Mouse (Mus musculus) midbrain, embryonic 15.5 days (tissue): ENCODE data around the gene Ints14. TPM values are rescaled to one million over a fixed set of nuclear protein-coding genes. Genes with fewer than 3 reads are reported as not detected.

Experiments used
- ATAC-seq: fragments of 200-750 bp; cut with Nextera tagmentation; replicated peaks from 2 replicates; pipeline ENCODE4 v1.8.0; 2017; ENCODE audit warnings: moderate TSS enrichment
- H3K27ac ChIP-seq: fragments of 300-500 bp; sonication (generic); 2 replicates; pipeline ENCODE4 v1.5.1; 2015; ENCODE audit warnings: mild to moderate bottlenecking, inconsistent platforms
- H3K27me3 ChIP-seq: fragments of 300-500 bp; sonication (generic); replicated peaks from 2 replicates; pipeline ENCODE4 v1.6.1; 2015; ENCODE audit warnings: inconsistent platforms
- H3K36me3 ChIP-seq: fragments of 300-500 bp; sonication (generic); replicated peaks from 2 replicates; pipeline ENCODE4 v1.6.1; 2015; ENCODE audit warnings: inconsistent platforms
- H3K4me1 ChIP-seq: fragments of 300-500 bp; sonication (generic); 2 replicates; pipeline ENCODE4 v1.6.1; 2015; ENCODE audit warnings: inconsistent platforms
- H3K4me2 ChIP-seq: fragments of 300-500 bp; sonication (generic); 2 replicates; pipeline ENCODE4 v1.6.1; 2015; ENCODE audit warnings: inconsistent platforms, mild to moderate bottlenecking, moderate library complexity
- H3K4me3 ChIP-seq: fragments of 300-500 bp; sonication (generic); 2 replicates; pipeline ENCODE4 v1.5.1; 2015; ENCODE audit warnings: mild to moderate bottlenecking, inconsistent platforms
- H3K9ac ChIP-seq: fragments of 300-500 bp; sonication (generic); 2 replicates; pipeline ENCODE4 v1.6.1; 2015; ENCODE audit warnings: mild to moderate bottlenecking, inconsistent platforms
- H3K9me3 ChIP-seq: fragments of 300-500 bp; sonication (generic); 2 replicates; pipeline ENCODE4 v1.6.1; 2016; ENCODE audit warnings: inconsistent platforms
- WGBS: fragments of 180-500 bp; shearing (Covaris S2); methylation state at CpG from one replicate; pipeline ENCODE4 v1.1.7; 2015; ENCODE audit warnings: mixed read lengths; 5-methylcytosine and 5-hydroxymethylcytosine counted together
- polyA plus RNA-seq: library from polyadenylated mRNA; unstranded; fragments of >200 nt; fragmentation: Nextera tagmentation; extraction: Ambion mirVana; gene quantifications from 2 replicates; pipeline ENCODE4 v1.2.1, GENCODE M21; 2015

The Ints14 gene
- polyA plus RNA-seq, 1 experiment from 2014 or later = 38.3 TPM

- Histone ChIP-seq H3K4me3 (no peak overlapping the region), H3K27me3 (no peaks in the 10 kb centered on the region), H3K36me3 (peaks cover under 1% of the 10 kb centered on the region; the same call in 1 of the 2 replicates), H3K9me3 (no peaks in the 10 kb centered on the region), H3K9ac (no peak overlapping the region), H3K27ac (no peak overlapping the region), H3K4me2 (no peak overlapping the region), H3K4me1 (peaks cover 15% of the 10 kb centered on the region)
- 59% methylated on average over 6 of the region's 6 CpGs for WGBS
- ATAC-seq = no peak
Observed at GRCm38 (mm10) chr9:65011304-65011703, 50.6 kb downstream of the Ints14 start.

- Histone ChIP-seq H3K4me2 (no peak overlapping the region), H3K36me3 (no peaks in the 10 kb centered on the region), H3K4me1 (peaks cover 57% of the 10 kb centered on the region), H3K9ac (no peak overlapping the region; the same call in 1 of the 2 replicates), H3K4me3 (no peak overlapping the region), H3K9me3 (no peaks in the 10 kb centered on the region), H3K27ac (peak overlapping the region; percentile 41; the same call in 1 of the 2 replicates), H3K27me3 (no peaks in the 10 kb centered on the region)
- ATAC-seq = no peak
- 70% methylated on average over 7 of the region's 7 CpGs for WGBS
Observed at GRCm38 (mm10) chr9:65015461-65016222, 54.9 kb downstream of the Ints14 start.

DNA sequence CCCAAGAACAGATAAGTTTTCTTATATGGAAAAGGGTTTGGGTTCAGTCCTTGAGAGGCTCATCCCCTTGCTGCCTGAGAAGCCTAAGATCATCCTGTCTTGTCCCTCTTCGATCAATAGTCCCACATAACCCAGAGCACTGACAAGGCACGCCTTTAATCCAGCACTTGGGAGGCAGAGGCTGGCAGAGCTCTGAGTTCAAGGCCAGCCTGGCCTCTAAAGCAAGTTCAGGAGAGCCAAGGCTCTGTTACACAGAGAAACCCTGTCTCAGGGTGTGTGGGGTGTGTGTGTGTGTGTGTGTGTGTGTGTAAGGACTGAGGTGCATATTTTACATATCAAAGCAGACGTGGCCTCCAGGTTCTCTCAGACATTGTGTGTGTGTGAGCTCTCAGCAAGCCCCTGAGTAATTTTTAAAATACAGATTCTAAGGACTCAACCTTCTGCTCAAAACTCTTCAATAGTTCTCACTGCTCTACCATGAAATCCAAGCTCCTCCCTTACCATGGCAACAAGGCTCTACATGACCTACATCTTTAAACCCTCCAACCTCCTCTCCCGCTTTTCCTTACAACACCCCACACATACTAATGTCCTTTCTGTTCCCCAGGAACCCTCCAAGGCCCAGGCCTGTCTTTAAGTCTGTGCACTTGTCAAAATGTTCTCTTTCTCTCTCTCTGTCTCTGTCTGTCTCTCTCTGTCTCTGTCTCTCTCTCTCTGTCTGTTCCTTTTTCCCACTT, 55.7 kb downstream of the Ints14 start:
- Histone ChIP-seq H3K36me3 (no peaks in the 10 kb centered on the region), H3K27ac (peak overlapping the region; percentile 41), H3K4me3 (no peak overlapping the region), H3K9me3 (no peaks in the 10 kb centered on the region), H3K4me1 (peaks cover 57% of the 10 kb centered on the region), H3K9ac (no peak overlapping the region), H3K4me2 (0 out of 2 replicates have a peak overlapping the region, but pooled peaks have one; percentile 7), H3K27me3 (no peaks in the 10 kb centered on the region)
- ATAC-seq = no peak
- 53% methylated on average over 4 of the region's 4 CpGs for WGBS

DNA sequence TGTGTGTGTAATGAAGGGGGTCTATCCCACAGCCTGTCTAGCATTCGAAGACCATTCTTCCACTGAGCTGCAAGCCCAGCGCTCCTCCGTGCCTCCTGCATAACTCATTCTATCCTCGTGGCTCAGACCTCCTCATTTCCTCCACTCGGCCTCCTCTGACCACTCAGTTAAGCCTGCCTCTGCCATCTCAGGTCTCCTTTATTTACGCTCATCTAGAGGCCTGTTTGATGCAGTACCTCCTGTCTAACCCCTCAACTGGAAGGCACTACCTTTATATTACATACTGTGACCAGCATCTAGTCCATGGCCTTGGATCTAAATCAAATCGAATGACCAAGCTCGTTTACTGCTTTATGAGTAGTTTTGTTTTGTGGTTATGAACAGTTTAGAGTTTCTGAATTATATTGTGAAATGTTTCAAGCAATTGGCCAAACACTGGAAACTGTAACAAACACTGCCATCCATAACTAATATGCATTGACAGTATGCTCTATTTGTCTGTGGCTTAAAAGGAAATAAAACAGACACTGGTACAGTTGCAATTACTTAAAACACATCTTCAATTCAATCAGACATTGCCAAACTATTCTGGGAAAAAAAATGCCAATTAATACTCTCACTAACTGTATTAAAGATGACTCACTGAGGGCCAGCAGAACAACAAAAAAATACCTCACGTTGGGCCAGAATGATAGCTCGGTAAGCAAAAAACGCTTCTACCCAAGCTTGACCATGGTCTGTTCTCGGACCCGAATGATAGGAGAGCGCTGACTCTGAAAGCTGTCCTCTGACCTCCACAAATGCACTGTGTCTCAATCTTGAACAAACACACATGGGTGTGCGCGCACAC, 56.5 kb downstream of the Ints14 start:
- Histone ChIP-seq H3K27ac (peak overlapping the region; percentile 35; the same call in 1 of the 2 replicates), H3K4me1 (peaks cover 62% of the 10 kb centered on the region), H3K27me3 (no peaks in the 10 kb centered on the region), H3K9ac (no peak overlapping the region), H3K36me3 (no peaks in the 10 kb centered on the region), H3K9me3 (no peaks in the 10 kb centered on the region), H3K4me3 (no peak overlapping the region), H3K4me2 (0 out of 2 replicates have a peak overlapping the region, but pooled peaks have one; percentile 7)
- ATAC-seq = no peak
- 72% methylated on average over 16 of the region's 16 CpGs for WGBS

- Histone ChIP-seq H3K9me3 (no peaks in the 10 kb centered on the region), H3K27ac (no peak overlapping the region), H3K4me1 (peaks cover 69% of the 10 kb centered on the region), H3K36me3 (no peaks in the 10 kb centered on the region), H3K4me2 (peak overlapping the region; percentile 9; the same call in 1 of the 2 replicates), H3K9ac (no peak overlapping the region), H3K4me3 (no peak overlapping the region), H3K27me3 (no peaks in the 10 kb centered on the region)
- ATAC-seq = no peak
- WGBS = 85% methylated on average over 4 of the region's 4 CpGs
Observed at GRCm38 (mm10) chr9:65017896-65018295, 57.2 kb downstream of the Ints14 start.

DNA sequence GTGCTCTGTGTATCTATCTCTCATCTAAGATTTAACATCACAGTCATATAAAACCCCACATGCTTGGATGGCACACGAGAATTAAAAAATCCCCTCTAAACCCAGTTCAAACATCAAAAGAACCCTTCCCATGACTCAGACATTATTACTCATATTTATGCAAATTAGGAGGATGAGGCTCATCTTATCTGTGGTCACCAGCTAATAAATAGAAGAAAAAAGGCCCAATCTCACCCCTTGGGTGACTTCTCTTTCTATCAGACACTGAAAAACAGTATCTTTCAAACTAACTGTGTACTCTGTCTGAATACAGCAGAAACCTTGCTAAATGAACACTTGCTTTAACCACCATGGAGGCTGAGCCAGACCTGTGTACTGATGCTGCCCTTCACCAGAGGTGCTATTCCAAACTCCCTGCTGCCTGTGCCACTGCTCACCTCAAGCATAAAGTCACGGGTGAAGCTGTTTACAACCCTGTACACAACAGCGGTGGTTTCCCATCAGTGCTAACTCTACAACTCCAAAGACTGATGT, 58.0 kb downstream of the Ints14 start:
- 0 out of 2 replicates have a peak overlapping the region, but pooled peaks have one; percentile 1 for H3K4me3 ChIP-seq
- H3K36me3 ChIP-seq = no peaks in the 10 kb centered on the region
- H3K27ac ChIP-seq = no peak overlapping the region
- no peaks in the 10 kb centered on the region for H3K9me3 ChIP-seq
- WGBS = 68% methylated on average over 3 of the region's 3 CpGs
- ATAC-seq = no peak
- H3K27me3 ChIP-seq = no peaks in the 10 kb centered on the region
- peaks cover 70% of the 10 kb centered on the region for H3K4me1 ChIP-seq
- H3K4me2 ChIP-seq = peak overlapping the region; percentile 57
- H3K9ac ChIP-seq = no peak overlapping the region

DNA sequence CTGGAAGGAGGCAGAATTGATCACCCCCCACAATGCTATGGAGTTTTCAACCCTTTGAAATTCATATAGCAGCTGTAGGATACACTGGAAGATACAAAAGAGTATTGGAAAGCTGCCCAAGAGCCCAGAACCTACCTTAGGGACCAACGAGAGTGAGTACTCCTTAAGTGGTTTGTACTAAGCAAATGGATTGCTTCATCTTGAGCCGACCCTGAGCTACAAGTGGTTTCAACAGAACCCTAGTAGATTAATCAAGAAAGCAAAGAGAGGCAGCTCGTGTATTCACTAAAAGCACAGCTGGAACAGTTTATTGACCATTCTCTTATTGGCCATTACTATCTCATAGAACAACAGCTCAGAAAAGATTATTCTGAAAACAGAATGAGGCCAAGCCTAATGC, 58.4 kb downstream of the Ints14 start:
- H3K4me1 ChIP-seq = peaks cover 70% of the 10 kb centered on the region
- H3K36me3 ChIP-seq = no peaks in the 10 kb centered on the region
- 53% methylated on average over 3 of the region's 3 CpGs for WGBS
- H3K27ac ChIP-seq = no peak overlapping the region
- H3K4me2 ChIP-seq = peak overlapping the region; percentile 57
- H3K9me3 ChIP-seq = no peaks in the 10 kb centered on the region
- ATAC-seq = no peak
- H3K27me3 ChIP-seq = no peaks in the 10 kb centered on the region
- no peak overlapping the region for H3K9ac ChIP-seq
- H3K4me3 ChIP-seq = 0 out of 2 replicates have a peak overlapping the region, but pooled peaks have one; percentile 100

DNA sequence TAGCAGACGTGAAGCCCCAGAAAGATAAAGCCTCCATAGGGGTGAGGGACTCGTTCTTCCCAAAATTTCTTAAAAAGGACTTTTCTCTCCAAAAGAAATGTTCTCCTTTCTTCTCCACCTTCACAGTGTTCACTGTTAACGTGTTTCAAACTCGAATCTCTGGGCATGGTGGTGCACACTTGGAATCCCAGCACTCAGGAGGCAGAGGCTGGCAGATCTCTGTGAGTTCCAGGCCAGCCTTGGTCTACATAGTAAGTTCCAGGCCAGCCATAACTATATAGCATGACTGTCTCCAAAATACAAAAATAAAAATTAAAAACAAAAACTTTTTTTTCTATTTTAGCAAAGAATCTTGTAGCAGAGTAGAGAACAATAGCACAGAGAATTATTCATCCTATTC, 59.4 kb downstream of the Ints14 start:
- H3K4me1 ChIP-seq = peaks cover 64% of the 10 kb centered on the region
- no peak overlapping the region for H3K9ac ChIP-seq
- H3K4me2 ChIP-seq = peak overlapping the region; percentile 57
- H3K27ac ChIP-seq = no peak overlapping the region
- ATAC-seq = no peak
- H3K4me3 ChIP-seq = peak overlapping the region; percentile 100
- no peaks in the 10 kb centered on the region for H3K27me3 ChIP-seq
- H3K36me3 ChIP-seq = no peaks in the 10 kb centered on the region
- 77% methylated on average over 4 of the region's 4 CpGs for WGBS
- H3K9me3 ChIP-seq = no peaks in the 10 kb centered on the region

GRCm38 (mm10) chr9:65020991-65021886, 60.5 kb downstream of the Ints14 start, which contains the start of gene Hacd3:
Gene Hacd3 (minus strand): TSS chr9:65021693.
- Histone ChIP-seq H3K27ac (peak within 1 kb of the TSS; percentile 92), H3K4me2 (peak within 1 kb of the TSS; percentile 57), H3K9me3 (no peaks in the 10 kb centered on the region), H3K27me3 (no peaks in the 10 kb centered on the region), H3K36me3 (no peaks in the 10 kb centered on the region), H3K4me1 (peaks cover 56% of the 10 kb centered on the region), H3K9ac (peak within 1 kb of the TSS; percentile 100), H3K4me3 (peak within 1 kb of the TSS; percentile 100)
- ATAC-seq = peak; percentile 94
- under 1% methylated on average over 81 of the region's 81 CpGs for WGBS

- Histone ChIP-seq H3K36me3 (no peaks in the 10 kb centered on the region), H3K4me2 (peak overlapping the region; percentile 57), H3K9ac (peak overlapping the region; percentile 56), H3K9me3 (no peaks in the 10 kb centered on the region), H3K27me3 (no peaks in the 10 kb centered on the region), H3K4me1 (peaks cover 48% of the 10 kb centered on the region), H3K27ac (peak overlapping the region; percentile 92), H3K4me3 (peak overlapping the region; percentile 100)
- no peak for ATAC-seq
- 16% methylated on average over 9 of the region's 9 CpGs for WGBS
Observed at GRCm38 (mm10) chr9:65021887-65022579, 61.3 kb downstream of the Ints14 start.
